Mouse (Mus musculus) embryonic facial prominence, embryonic 10.5 days (tissue): ENCODE results near the gene Kpnb1. TPM values are rescaled to one million over a fixed set of nuclear protein-coding genes. Genes with fewer than 3 reads are reported as not detected.
"Not testable (repeated sequence)": the region's sequence is repeated elsewhere in the genome, so short reads cannot be mapped to it uniquely, and the experiment has no call there.

Source experiments
- DNase-seq: peaks from one replicate; pipeline ENCODE4 v3.0.0-alpha.2; 2017; ENCODE audit warnings: low spot score
- H3K27ac ChIP-seq: fragments of 300-500 bp; sonication (generic); replicated peaks from 2 replicates; pipeline ENCODE4 v1.5.1; 2016; ENCODE audit warnings: mild to moderate bottlenecking
- H3K27me3 ChIP-seq: fragments of 300-500 bp; sonication (generic); replicated peaks from 2 replicates; pipeline ENCODE4 v1.6.1; 2016; ENCODE audit warnings: low read depth, mild to moderate bottlenecking; ENCODE audit not compliant: poor library complexity, severe bottlenecking
- H3K36me3 ChIP-seq: fragments of 300-500 bp; sonication (generic); replicated peaks from 2 replicates; pipeline ENCODE4 v1.6.1; 2016; ENCODE audit warnings: mild to moderate bottlenecking, moderate library complexity
- H3K4me1 ChIP-seq: fragments of 300-500 bp; sonication (generic); 2 replicates; pipeline ENCODE4 v1.6.1; 2016
- H3K4me3 ChIP-seq: fragments of 300-500 bp; sonication (generic); 2 replicates; pipeline ENCODE4 v1.5.1; 2016; ENCODE audit warnings: mild to moderate bottlenecking, moderate library complexity
- H3K9me3 ChIP-seq: fragments of 300-500 bp; sonication (generic); 2 replicates; pipeline ENCODE4 v1.6.1; 2016; ENCODE audit warnings: mild to moderate bottlenecking
- WGBS: fragments of 180-500 bp; shearing (Covaris S2); methylation state at CpG from one replicate; pipeline ENCODE4 v1.1.7; 2016; 5-methylcytosine and 5-hydroxymethylcytosine counted together
- polyA plus RNA-seq: library from polyadenylated mRNA; unstranded; fragments of >200 nt; fragmentation: Nextera tagmentation; extraction: Ambion mirVana; gene quantifications from 2 replicates; pipeline ENCODE4 v1.2.1, GENCODE M21; 2016

The Kpnb1 gene
- polyA plus RNA-seq, 1 experiment from 2014 or later = 85.9 TPM

GRCm38 (mm10) chr11:97197021-97197420 is 9.3 kb upstream of the Kpnb1 start:
- Histone ChIP-seq H3K36me3 (peaks cover 15% of the 10 kb centered on the region; the same call in 1 of the 2 replicates), H3K4me3 (no peak overlapping the region), H3K9me3 (no peaks in the 10 kb centered on the region), H3K4me1 (peaks cover 2% of the 10 kb centered on the region; the same call in 1 of the 2 replicates), H3K27me3 (no peaks in the 10 kb centered on the region), H3K27ac (no peak overlapping the region)
- 84% methylated on average over 8 of the region's 8 CpGs for WGBS
- no peak for DNase-seq

DNA sequence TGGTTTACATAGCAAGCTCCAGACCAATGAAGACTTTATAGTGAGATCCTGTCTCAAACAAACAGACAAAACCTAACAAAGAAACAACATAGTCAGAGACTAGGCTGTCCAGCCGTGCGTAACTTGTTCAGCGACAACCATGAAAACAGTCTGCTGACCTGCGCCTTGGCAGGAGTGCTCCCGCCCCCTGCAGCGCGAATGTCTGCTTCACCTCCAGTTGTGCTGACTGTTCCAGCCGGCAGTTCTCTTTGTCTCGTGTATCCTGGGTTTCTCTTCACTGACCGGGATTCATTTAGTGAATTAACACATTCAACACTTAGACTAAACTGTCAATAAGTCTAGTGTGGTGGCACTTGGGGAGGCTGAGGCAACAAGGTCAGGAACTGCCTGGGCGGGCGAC is 8.9 kb upstream of the Kpnb1 start:
- DNase-seq = no peak

DNA sequence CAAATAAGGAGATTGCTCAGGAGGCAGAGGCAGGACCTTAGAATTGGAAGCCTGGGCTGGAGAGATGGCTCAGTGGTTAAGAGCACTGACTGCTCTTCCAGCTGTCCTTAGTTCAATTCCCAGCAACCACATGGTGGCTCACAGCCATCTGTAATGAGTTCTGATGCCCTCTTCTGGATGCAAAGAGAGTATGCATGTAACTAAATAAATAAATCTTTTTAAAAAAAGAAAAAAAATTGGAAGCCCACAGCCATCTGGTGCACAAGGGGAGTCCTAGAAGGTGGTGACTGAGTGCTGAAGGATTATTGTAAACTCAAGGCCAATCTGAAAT is 4.9 kb upstream of the Kpnb1 start:
- DNase-seq = no peak
- H3K4me1 ChIP-seq = peaks cover 9% of the 10 kb centered on the region
- no peaks in the 10 kb centered on the region for H3K9me3 ChIP-seq
- peaks cover 31% of the 10 kb centered on the region for H3K36me3 ChIP-seq
- no peak overlapping the region for H3K27ac ChIP-seq
- no peaks in the 10 kb centered on the region for H3K27me3 ChIP-seq
- H3K4me3 ChIP-seq = no peak overlapping the region

More for the DNA sequence above, 8.9 kb upstream of the Kpnb1 start:
- no peaks in the 10 kb centered on the region for H3K9me3 ChIP-seq
- H3K27ac ChIP-seq = no peak overlapping the region
- peaks cover 16% of the 10 kb centered on the region; the same call in 1 of the 2 replicates for H3K36me3 ChIP-seq
- H3K4me3 ChIP-seq = no peak overlapping the region
- no peaks in the 10 kb centered on the region for H3K27me3 ChIP-seq
- H3K4me1 ChIP-seq = peaks cover 2% of the 10 kb centered on the region; the same call in 1 of the 2 replicates
- 77% methylated on average over 12 of the region's 12 CpGs for whole genome bisulfite sequencing

DNA sequence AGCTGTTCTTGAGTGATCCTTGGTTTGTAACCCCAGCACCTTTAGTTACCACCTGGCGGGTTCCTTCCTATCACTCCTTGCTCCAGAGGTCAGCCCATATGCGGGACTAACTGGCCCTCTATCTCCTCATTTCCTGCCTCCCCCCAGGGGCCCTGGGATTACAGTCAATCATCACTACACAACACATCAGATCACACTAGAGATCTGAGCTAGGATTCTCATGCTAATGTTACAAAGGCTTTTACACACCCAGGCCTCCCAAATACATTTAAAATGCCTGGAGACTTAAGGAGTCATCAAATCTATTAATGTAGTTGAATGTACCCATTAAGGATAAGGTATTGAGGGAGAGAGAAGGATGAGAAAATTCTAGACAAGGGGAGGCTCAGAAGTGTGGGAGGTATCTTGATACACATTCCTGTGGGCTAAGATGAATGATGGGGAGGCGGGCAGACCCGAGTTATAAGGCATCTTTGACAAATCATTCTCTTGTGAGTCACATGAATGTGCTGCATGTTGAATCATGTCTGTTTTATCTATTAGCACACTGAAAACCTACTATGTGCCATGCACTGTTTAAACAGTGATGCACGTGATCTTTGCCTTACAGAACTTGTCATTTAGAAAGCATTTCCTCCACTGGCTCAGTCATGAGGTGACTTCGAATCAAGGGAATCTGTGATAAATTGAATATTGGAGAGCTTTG is 4.4 kb upstream of the Kpnb1 start:
- 80% methylated on average over 6 of the region's 6 CpGs for WGBS

DNA sequence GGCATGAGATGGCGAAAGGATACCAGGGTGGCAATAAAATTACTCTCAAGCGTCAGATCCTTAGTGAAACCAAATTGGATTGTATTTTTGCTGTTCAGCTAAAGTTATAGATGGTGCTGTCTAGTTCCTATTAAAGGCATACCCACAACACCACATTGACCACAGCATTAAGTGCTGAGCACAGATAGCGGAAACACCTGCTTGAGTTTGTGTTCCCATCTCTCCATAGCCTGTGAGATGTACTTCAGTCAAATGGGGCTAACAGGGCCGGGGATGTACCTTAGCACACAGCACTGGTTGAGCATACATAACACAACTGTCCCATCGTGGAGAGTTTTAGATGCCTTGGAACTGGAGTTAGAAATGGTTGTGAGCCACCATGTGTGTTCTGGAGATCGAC is 3.3 kb upstream of the Kpnb1 start:
- Histone ChIP-seq H3K27ac (no peak overlapping the region), H3K27me3 (no peaks in the 10 kb centered on the region), H3K36me3 (peaks cover 36% of the 10 kb centered on the region), H3K4me3 (no peak overlapping the region), H3K4me1 (peaks cover 15% of the 10 kb centered on the region), H3K9me3 (no peaks in the 10 kb centered on the region)
- 89% methylated on average over 6 of the region's 6 CpGs for WGBS
- no peak for DNase-seq

More for the DNA sequence above, 4.4 kb upstream of the Kpnb1 start:
- no peak overlapping the region for H3K27ac ChIP-seq
- H3K36me3 ChIP-seq = peaks cover 31% of the 10 kb centered on the region
- H3K4me1 ChIP-seq = peaks cover 9% of the 10 kb centered on the region
- H3K4me3 ChIP-seq = no peak overlapping the region
- no peaks in the 10 kb centered on the region for H3K9me3 ChIP-seq
- DNase-seq = no peak
- H3K27me3 ChIP-seq = no peaks in the 10 kb centered on the region

DNA sequence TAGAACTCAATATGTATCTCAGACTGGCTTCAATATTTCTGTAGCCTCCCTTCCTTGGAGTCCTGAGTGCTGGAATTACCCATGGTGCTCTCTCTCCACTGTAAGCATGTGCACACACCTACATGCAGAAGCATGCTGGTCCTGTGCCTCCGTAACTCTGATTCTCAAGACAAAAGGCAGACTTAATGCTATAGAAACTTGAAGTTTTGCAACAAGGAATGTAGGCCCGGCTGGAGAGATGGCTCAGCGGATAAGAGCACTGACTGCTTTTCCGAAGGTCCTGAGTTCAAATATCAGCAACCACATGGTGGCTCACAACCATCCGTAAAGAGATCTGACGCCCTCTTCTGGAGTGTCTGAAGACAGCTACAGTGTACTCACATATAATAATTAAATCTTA is 2.0 kb upstream of the Kpnb1 start:
- H3K27ac ChIP-seq, DNase-seq, H3K27me3 ChIP-seq, H3K9me3 ChIP-seq: not testable (repeated sequence)
- Histone ChIP-seq H3K4me3 (peak overlapping the region; percentile 91), H3K4me1 (peaks cover 27% of the 10 kb centered on the region), H3K36me3 (peaks cover 44% of the 10 kb centered on the region)
- 91% methylated on average over 6 of the region's 6 CpGs for WGBS

DNA sequence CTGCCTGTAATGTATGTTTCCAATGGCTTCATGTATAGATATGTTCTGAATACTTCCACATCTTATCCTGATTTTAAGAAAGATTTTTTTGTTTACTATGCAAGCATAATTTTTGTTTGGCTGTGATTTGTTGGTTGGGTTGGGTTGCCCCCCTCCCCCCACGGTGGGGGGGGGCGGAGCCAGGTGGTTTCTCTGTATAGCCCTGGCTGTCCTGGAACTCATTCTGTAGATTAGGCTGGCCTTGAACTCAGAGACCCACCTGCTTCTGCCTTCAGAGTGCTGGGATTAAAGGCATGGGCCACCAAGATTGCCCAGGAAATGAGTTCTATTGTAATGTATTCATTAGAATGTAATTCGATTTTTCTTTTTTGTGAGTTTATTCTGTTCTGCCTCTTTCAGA is 1.6 kb upstream of the Kpnb1 start:
- peak; percentile 23 for DNase-seq
- WGBS = 36% methylated on average over 3 of the region's 3 CpGs
- H3K27ac ChIP-seq = peak overlapping the region; percentile 99

DNA sequence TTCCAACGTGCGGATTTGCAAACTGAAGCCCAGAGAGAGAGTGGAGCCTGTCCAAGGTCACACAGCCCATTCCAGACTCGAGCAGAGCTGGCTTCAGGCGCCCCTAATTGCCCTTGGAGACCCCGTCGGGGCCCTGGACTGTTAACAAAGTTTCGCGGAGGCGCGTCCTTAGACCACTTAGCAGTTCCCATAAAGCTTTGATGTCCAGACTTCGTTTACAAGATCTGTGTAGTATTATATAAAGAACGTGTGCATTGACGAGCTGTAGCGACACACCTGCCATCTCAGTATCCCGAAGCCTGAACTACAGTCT is 918 bp upstream of the Kpnb1 start:
- Histone ChIP-seq H3K36me3 (peaks cover 45% of the 10 kb centered on the region), H3K4me1 (peaks cover 35% of the 10 kb centered on the region), H3K9me3 (no peaks in the 10 kb centered on the region), H3K27me3 (no peaks in the 10 kb centered on the region), H3K27ac (peak overlapping the region; percentile 99), H3K4me3 (peak overlapping the region; percentile 91)
- WGBS = under 1% methylated on average over 15 of the region's 15 CpGs
- DNase-seq = no peak

More for the DNA sequence above, 1.6 kb upstream of the Kpnb1 start:
- Histone ChIP-seq H3K27me3 (no peaks in the 10 kb centered on the region), H3K4me3 (peak overlapping the region; percentile 91), H3K9me3 (no peaks in the 10 kb centered on the region), H3K36me3 (peaks cover 44% of the 10 kb centered on the region), H3K4me1 (peaks cover 31% of the 10 kb centered on the region)

GRCm38 (mm10) chr11:97186947-97187763 is 526 bp downstream of the Kpnb1 start:
- WGBS = under 1% methylated on average over 74 of the region's 74 CpGs
- Histone ChIP-seq H3K27ac (peak overlapping the region; percentile 99), H3K4me1 (peaks cover 35% of the 10 kb centered on the region), H3K4me3 (peak overlapping the region; percentile 91), H3K9me3 (no peaks in the 10 kb centered on the region), H3K27me3 (no peaks in the 10 kb centered on the region), H3K36me3 (peaks cover 59% of the 10 kb centered on the region)
- peak; percentile 99 for DNase-seq

- Histone ChIP-seq H3K4me3 (peak overlapping the region; percentile 91), H3K27ac (peak overlapping the region; percentile 99), H3K4me1 (peaks cover 35% of the 10 kb centered on the region), H3K27me3 (no peaks in the 10 kb centered on the region), H3K9me3 (no peaks in the 10 kb centered on the region), H3K36me3 (peaks cover 64% of the 10 kb centered on the region)
- no peak for DNase-seq
- 68% methylated on average over 5 of the region's 5 CpGs for WGBS
Measured at GRCm38 (mm10) chr11:97185704-97186614, 1.7 kb downstream of the Kpnb1 start.

GRCm38 (mm10) chr11:97184875-97185274 is 2.8 kb downstream of the Kpnb1 start:
- Histone ChIP-seq H3K36me3 (peaks cover 69% of the 10 kb centered on the region), H3K9me3 (no peaks in the 10 kb centered on the region), H3K4me3 (peak overlapping the region; percentile 5; the same call in 1 of the 2 replicates), H3K27ac (no peak overlapping the region), H3K27me3 (no peaks in the 10 kb centered on the region), H3K4me1 (peaks cover 35% of the 10 kb centered on the region)
- 81% methylated on average over 5 of the region's 5 CpGs for WGBS
- DNase-seq = no peak

- H3K36me3 ChIP-seq = peaks cover 90% of the 10 kb centered on the region
- WGBS = 93% methylated on average over 3 of the region's 3 CpGs
- peaks cover 26% of the 10 kb centered on the region for H3K4me1 ChIP-seq
- H3K4me3 ChIP-seq = no peak overlapping the region
- H3K27me3 ChIP-seq = no peaks in the 10 kb centered on the region
- H3K27ac ChIP-seq = no peak overlapping the region
- no peak for DNase-seq
- no peaks in the 10 kb centered on the region for H3K9me3 ChIP-seq
Measured at GRCm38 (mm10) chr11:97182446-97182845, 5.2 kb downstream of the Kpnb1 start.
